Mouse (Mus musculus) monocyte, adult 5-6 weeks (primary cell): ENCODE measurements around the gene Nfrkb. TPM values are rescaled to one million over a fixed set of nuclear protein-coding genes. Genes with fewer than 3 reads are reported as not detected.

Experiments used
- ATAC-seq: fragments of 153-309, 156-312 bp; replicated peaks from 2 replicates; pipeline ENCODE4 v1.8.0; 2017; ENCODE audit warnings: mild to moderate bottlenecking; ENCODE audit not compliant: low TSS enrichment, insufficient number of reproducible peaks, severe bottlenecking, poor library complexity, low FRiP score
- total RNA-seq: library from RNA; stranded (forward); fragments of 200-1000, 200-491, 200-594 nt; gene quantifications from 3 replicates; pipeline ENCODE4 v1.2.3, GENCODE M21; 2017

The Nfrkb gene
- 24.2 to 56.5 TPM (median 40.6 TPM) in 3 replicates for total RNA-seq

DNA sequence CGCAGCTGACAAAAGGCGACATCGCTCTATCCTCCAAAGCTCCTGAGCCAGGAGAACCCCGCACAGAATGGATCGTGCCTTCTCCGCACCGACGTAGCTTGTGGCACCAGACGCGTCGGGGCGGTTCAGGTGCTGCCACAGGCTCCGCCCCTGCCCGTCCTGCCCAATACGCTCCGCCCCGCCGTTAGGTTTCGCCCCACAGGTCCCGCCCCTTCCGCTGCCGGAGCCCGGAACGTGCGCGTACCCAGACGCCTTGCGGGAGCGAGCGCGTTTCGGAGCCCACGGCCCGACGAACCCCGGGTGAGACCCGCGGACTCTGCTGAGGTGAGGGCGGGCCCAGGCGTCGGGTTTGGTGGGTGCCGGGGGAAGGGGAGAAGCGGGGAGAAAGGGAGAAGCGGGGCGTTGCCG, at the start of gene Nfrkb:
Gene Nfrkb (plus strand): TSS at position 246 of the 408 bp plus-strand sequence.
- peak; percentile 99 for ATAC-seq

DNA sequence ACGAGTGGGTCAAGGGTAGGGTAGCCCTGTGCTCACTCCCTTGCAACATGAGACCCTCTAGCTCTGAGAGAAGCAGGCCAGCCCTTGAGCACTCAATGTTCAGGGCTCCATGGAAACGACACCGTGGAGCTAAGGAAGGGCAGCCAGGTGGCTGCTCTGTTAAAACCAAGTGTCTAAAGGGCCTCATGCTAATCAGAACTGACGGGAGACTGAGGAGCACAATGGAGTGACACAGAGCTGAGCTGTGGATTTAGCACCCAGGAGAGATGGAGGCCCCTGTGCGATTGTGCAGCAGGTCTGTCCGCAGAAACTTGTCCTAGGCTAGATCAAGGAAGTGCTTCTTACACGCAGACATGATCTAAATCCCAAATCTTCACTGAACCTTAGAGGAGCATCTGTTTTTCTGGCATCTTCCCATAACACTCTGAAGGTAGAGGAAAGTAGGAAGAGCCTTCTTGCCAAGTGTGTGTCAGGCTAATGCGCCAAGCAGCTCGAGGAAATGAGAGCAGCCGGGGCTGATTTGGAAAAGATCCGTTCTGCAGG, 41.6 kb upstream of the Nfrkb start:
- ATAC-seq, result no peak

- ATAC-seq, result no peak
Observed at GRCm38 (mm10) chr9:31346575-31347080, 39.4 kb upstream of the Nfrkb start.

DNA sequence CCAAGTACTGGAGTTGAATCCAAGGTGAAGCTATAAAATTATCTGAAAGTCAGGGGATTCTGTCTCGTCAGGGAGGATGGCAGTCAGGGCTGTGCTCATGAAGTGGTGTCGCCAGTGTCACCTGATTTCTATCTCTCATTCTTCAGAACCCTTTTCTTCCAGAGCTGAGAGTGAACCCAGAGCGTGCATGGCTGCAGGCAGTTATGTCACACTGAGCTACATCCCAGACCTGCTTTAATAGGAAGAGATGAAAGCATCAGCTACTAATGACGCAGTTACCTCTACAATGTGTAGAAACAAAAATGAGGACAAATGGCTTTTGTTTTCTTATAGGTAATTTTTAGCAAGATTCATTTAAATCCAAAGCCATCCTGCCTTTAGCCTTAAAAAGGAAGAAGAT, 37.5 kb upstream of the Nfrkb start:
- no peak for ATAC-seq

DNA sequence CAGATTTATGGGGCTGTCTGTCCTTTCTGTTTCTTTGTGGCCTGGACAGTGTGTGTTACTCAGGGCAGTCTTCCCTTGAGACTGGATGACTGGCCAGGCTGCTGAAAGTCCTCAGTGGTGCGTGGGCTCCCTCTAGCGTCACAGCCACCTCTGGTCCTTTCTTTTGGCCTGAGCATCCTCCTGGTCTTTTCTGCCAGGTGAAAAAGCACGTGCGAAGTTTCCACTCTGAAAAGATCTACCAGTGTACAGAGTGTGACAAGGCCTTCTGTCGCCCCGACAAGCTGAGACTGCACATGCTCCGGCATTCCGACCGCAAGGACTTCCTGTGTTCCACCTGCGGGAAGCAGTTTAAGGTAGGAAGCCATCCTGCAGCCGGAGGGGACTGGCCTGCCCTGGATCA, 37.1 kb upstream of the Nfrkb start:
- ATAC-seq, result peak; percentile 82; the same call in 1 of the 2 replicates

- ATAC-seq, result no peak
Observed at GRCm38 (mm10) chr9:31352716-31353115, 33.3 kb upstream of the Nfrkb start.

DNA sequence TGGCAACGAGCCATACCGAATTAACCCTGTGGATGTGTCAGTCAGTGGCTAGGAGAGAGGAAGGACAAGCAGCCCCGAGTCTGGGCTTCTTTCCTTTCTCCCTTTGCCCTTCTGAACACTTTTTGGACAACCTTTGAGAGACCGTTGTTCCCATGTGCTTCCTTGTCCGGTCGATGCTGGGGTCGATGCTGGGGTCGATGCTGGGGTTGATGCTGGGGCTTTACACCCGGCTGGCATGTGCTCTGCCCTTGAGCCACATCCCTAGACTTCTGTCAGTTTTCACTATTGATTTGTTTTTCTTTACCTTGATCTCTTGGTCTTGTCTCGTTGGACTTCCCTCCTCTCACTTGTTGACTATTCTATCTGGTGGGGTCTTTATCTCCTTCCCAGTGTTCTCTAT, 32.5 kb upstream of the Nfrkb start:
- no peak for ATAC-seq

GRCm38 (mm10) chr9:31354051-31354450, 31.9 kb upstream of the Nfrkb start:
- ATAC-seq, result no peak

GRCm38 (mm10) chr9:31363698-31364609, 22.0 kb upstream of the Nfrkb start:
- ATAC-seq, result no peak

- ATAC-seq, result no peak
Observed at GRCm38 (mm10) chr9:31365086-31365485, 20.9 kb upstream of the Nfrkb start.

DNA sequence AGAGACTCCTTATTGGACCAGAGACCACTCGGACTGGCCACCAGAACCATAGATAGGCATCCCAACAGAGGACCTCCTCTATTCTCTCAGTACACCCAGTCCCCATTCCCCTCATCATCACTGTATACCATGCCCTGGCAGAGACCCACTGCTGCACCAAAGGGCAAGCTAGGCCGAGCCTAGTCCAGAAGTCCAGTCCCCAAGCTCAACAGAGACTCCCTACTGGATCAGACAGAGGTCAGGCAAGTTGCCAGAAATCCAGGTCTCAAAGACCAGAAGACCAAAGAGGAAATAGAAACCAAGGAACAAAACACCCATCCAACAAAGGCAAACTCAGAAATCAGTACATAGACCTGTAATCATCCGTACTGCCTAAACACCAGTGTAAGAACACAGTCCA, 14.3 kb upstream of the Nfrkb start:
- ATAC-seq, result no peak

- ATAC-seq, result no peak
Observed at GRCm38 (mm10) chr9:31376661-31377060, 9.3 kb upstream of the Nfrkb start.

GRCm38 (mm10) chr9:31384786-31385499, 1.0 kb upstream of the Nfrkb start:
- no peak for ATAC-seq

GRCm38 (mm10) chr9:31385500-31385869, 507 bp upstream of the Nfrkb start:
- no peak for ATAC-seq

- ATAC-seq, result no peak
Observed at GRCm38 (mm10) chr9:31386368-31387180, 582 bp downstream of the Nfrkb start.

DNA sequence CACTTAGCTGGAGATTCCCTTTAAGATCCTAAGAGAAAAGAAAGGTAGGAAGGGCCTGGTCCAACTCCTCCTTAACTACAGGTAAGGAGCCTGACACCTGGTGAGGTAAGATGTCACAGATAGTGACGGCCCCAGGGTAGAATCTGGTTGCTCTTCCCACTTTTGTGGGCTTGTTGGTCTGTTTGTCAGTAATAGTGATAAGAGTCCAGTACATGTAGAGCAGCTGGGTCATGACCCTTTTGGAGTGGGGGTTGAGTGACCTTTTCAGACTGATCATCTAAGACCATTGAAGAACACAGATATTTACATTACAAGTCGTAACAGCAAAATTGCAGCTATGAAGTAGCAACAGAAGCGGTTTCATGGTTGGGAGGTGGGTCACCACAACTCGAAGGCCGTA, 1.2 kb downstream of the Nfrkb start:
- no peak for ATAC-seq

- peak; percentile 59; the same call in 1 of the 2 replicates for ATAC-seq
Observed at GRCm38 (mm10) chr9:31400441-31400840, 14.4 kb downstream of the Nfrkb start.

- no peak for ATAC-seq
Observed at GRCm38 (mm10) chr9:31404311-31404710, 18.3 kb downstream of the Nfrkb start.

DNA sequence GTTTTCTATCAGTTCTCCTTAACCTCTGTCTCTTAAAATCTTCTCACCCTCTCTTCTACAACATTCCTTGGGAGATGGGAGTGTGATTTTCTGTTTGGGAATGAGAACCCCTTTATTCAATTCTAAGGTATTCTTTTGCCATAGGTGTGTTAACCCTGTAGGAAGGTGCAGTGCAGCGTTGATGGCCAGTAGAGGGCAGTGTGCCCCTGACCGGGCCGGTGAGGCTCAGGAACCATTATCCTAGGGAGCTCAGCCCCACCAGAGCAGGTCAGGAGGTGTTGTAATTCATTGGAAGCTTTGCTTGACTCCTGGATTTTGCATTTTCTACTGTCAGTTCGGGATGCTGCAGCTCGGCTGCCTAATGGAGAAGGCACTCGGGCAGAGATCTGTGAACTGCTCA, 19.2 kb downstream of the Nfrkb start:
- ATAC-seq, result peak; percentile 61; the same call in 1 of the 2 replicates
